Mouse (Mus musculus): ENCODE data around the gene Ralgapa1. TPM values are rescaled to one million over a fixed set of nuclear protein-coding genes. Genes with fewer than 3 reads are reported as not detected.

Gene Ralgapa1
- polyA plus RNA-seq, 1 experiment = 34.7 TPM

DNA sequence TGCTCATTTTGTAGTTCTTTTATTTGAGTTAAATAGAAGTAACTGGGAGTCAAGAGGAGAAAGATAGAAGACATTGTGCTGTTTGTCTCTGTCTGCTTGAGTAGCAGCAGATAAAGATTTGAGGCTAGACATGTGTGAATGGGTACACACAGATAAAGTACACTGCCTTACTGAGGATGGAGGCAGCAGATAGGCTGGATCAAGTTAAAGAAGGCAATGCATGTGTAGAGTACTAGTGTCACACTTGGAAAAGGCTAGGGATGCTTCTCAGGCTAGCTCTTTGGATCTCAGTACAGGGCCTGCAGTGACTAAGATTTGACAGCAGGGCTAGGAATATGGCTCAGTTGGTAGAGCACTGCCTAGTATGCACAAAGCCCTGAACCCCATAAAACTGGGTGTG is 29.7 kb upstream of the Ralgapa1 start:
- no peaks in the 10 kb centered on the region for H3K4me1 ChIP-seq (ENCODE audit: control insufficient read depth, insufficient read depth, low read length)
- no peaks in the 10 kb centered on the region; the same call in 1 of the 2 replicates for H3K36me3 ChIP-seq (ENCODE audit: control insufficient read depth, insufficient read depth, low read length, poor library complexity, severe bottlenecking)
- no peak overlapping the region for H3K9ac ChIP-seq (ENCODE audit: low read depth, poor library complexity, severe bottlenecking)
- H3K27ac ChIP-seq (ENCODE audit: insufficient read depth, low read length) = no peak overlapping the region
- H3K4me3 ChIP-seq (ENCODE audit: low read depth, low read length) = no peak overlapping the region
- H3K27me3 ChIP-seq (ENCODE audit: control insufficient read depth, insufficient read depth, low read length, poor library complexity, severe bottlenecking) = no peaks in the 10 kb centered on the region
- H3K9me3 ChIP-seq (replicated peaks; ENCODE audit: control insufficient read depth, insufficient read depth, low read length, poor library complexity, severe bottlenecking) = 0 out of 2 replicates have a peak, but pooled peaks cover 4% of the 10 kb centered on the region
- TF ChIP-seq POLR2A (IDR thresholded peaks at IDR 0.05; ENCODE audit: insufficient read depth, low read length) (no peak), CTCF (IDR thresholded peaks at IDR 0.05; ENCODE audit: low read depth, low read length) (no peak), EP300 (IDR thresholded peaks at IDR 0.05; ENCODE audit: insufficient read depth, low read depth, low read length) (no peak)

DNA sequence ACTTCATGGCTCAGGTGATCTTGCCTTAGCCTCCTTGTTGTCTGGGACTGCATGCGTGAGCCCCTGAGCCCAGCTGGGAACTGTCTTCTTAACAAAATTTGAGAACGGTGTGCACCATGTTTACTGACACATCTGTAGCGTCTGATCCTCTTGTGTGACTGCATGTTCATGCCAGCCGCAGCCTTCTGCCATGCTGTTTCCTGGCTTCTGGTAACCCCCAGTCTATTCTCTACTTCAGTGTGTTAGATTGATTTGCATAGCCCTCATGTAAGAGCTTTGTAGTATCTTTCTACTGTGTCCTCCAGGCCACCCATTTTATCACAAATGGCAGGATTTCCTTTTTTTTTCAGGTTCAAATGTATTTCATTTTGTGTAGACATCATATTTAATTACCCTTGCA is 26.9 kb upstream of the Ralgapa1 start:
- H3K4me3 ChIP-seq (ENCODE audit: low read depth, low read length) = no peak overlapping the region
- H3K9ac ChIP-seq (ENCODE audit: low read depth, poor library complexity, severe bottlenecking) = no peak overlapping the region
- no peak overlapping the region for H3K27ac ChIP-seq (ENCODE audit: insufficient read depth, low read length)
- H3K4me1 ChIP-seq (ENCODE audit: control insufficient read depth, insufficient read depth, low read length) = no peaks in the 10 kb centered on the region
- no peaks in the 10 kb centered on the region; the same call in 1 of the 2 replicates for H3K36me3 ChIP-seq (ENCODE audit: control insufficient read depth, insufficient read depth, low read length, poor library complexity, severe bottlenecking)
- no peaks in the 10 kb centered on the region for H3K27me3 ChIP-seq (ENCODE audit: control insufficient read depth, insufficient read depth, low read length, poor library complexity, severe bottlenecking)
- H3K9me3 ChIP-seq (replicated peaks; ENCODE audit: control insufficient read depth, insufficient read depth, low read length, poor library complexity, severe bottlenecking) = 0 out of 2 replicates have a peak, but pooled peaks cover 4% of the 10 kb centered on the region
- TF ChIP-seq EP300 (IDR thresholded peaks at IDR 0.05; ENCODE audit: insufficient read depth, low read depth, low read length) (no peak), POLR2A (IDR thresholded peaks at IDR 0.05; ENCODE audit: insufficient read depth, low read length) (no peak), CTCF (IDR thresholded peaks at IDR 0.05; ENCODE audit: low read depth, low read length) (no peak)

DNA sequence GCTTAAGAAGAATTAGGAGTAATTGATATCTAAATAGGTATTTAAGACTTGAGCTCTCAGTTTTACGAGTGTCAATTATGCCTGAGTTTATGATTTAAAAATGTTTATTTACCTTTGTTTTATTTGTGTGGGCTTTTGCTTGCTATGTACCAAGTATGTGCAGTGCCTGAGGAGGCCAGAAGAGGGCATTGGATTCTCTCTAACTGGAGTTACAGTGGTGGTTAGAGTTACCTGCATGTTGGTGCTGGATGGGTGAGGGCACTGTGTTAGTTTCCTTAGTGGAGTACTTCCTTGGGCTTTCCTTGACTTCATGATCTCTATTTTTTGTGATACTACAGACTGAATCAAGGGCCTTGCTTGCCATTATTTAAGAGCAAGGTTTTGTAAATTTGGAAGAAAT is 25.8 kb upstream of the Ralgapa1 start:
- no peak overlapping the region for H3K27ac ChIP-seq (ENCODE audit: insufficient read depth, low read length)
- H3K27me3 ChIP-seq (ENCODE audit: control insufficient read depth, insufficient read depth, low read length, poor library complexity, severe bottlenecking) = no peaks in the 10 kb centered on the region
- no peak overlapping the region for H3K9ac ChIP-seq (ENCODE audit: low read depth, poor library complexity, severe bottlenecking)
- no peaks in the 10 kb centered on the region; the same call in 1 of the 2 replicates for H3K36me3 ChIP-seq (ENCODE audit: control insufficient read depth, insufficient read depth, low read length, poor library complexity, severe bottlenecking)
- no peak overlapping the region for H3K4me3 ChIP-seq (ENCODE audit: low read depth, low read length)
- H3K4me1 ChIP-seq (ENCODE audit: control insufficient read depth, insufficient read depth, low read length) = no peaks in the 10 kb centered on the region
- no peak for TF ChIP-seq POLR2A (IDR thresholded peaks at IDR 0.05; ENCODE audit: insufficient read depth, low read length)
- TF ChIP-seq EP300 (IDR thresholded peaks at IDR 0.05; ENCODE audit: insufficient read depth, low read depth, low read length) = no peak
- TF ChIP-seq CTCF (IDR thresholded peaks at IDR 0.05; ENCODE audit: low read depth, low read length) = peak; percentile 13
- 0 out of 2 replicates have a peak, but pooled peaks cover 4% of the 10 kb centered on the region for H3K9me3 ChIP-seq (replicated peaks; ENCODE audit: control insufficient read depth, insufficient read depth, low read length, poor library complexity, severe bottlenecking)

GRCm38 (mm10) chr12:55837495-55837894 is 16.5 kb upstream of the Ralgapa1 start:
- no peak overlapping the region for H3K4me3 ChIP-seq (ENCODE audit: low read depth, low read length)
- H3K9ac ChIP-seq (ENCODE audit: low read depth, poor library complexity, severe bottlenecking) = no peak overlapping the region
- H3K4me1 ChIP-seq (ENCODE audit: control insufficient read depth, insufficient read depth, low read length) = no peaks in the 10 kb centered on the region
- H3K27ac ChIP-seq (ENCODE audit: insufficient read depth, low read length) = no peak overlapping the region
- H3K36me3 ChIP-seq (ENCODE audit: control insufficient read depth, insufficient read depth, low read length, poor library complexity, severe bottlenecking) = no peaks in the 10 kb centered on the region
- TF ChIP-seq CTCF (IDR thresholded peaks at IDR 0.05; ENCODE audit: low read depth, low read length) (no peak), POLR2A (IDR thresholded peaks at IDR 0.05; ENCODE audit: insufficient read depth, low read length) (no peak), EP300 (IDR thresholded peaks at IDR 0.05; ENCODE audit: insufficient read depth, low read depth, low read length) (no peak)
- H3K27me3 ChIP-seq (ENCODE audit: control insufficient read depth, insufficient read depth, low read length, poor library complexity, severe bottlenecking) = no peaks in the 10 kb centered on the region
- no peaks in the 10 kb centered on the region for H3K9me3 ChIP-seq (replicated peaks; ENCODE audit: control insufficient read depth, insufficient read depth, low read length, poor library complexity, severe bottlenecking)

DNA sequence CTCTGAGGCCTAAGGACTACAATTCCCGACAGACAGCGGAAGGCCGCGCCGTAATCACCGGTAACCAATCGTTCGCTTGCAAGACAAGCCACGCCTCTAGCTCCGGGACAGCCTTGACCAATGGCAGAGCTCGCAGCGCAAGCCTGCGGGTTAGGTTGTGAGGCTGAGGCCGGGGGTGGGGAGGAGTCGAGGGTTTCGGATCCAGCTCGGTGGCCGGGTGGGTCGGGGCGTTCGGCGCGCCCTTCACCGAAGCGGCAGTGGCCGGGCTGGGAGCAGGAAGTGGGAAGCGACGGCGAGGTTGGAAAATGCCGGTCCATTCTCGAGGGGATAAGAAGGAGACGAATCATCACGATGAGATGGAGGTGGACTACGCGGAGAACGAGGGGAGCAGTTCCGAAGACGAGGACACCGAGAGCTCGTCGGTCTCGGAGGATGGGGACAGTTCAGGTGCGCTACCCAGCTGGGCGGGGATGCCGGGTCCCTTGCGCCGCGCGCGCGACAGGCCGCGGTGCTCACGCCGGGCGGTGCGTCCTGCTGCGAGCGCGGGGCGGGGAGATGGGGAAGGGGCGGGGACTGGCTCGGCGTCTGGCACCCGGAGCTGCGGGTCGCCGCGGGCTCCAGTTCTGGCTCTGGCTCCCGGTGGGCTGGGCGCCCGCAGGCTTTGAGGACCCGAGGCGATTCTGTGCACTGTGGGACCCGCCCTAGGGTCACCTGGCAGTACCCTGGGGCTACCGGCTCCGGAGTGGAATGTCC is 15.4 kb upstream of the Ralgapa1 start, which contains the start of gene Brms1l:
TSS of gene Brms1l (plus strand) at position 126 of the 753 bp plus-strand sequence.
- H3K4me1 ChIP-seq (ENCODE audit: control insufficient read depth, insufficient read depth, low read length) = no peaks in the 10 kb centered on the region
- H3K9ac ChIP-seq (ENCODE audit: low read depth, poor library complexity, severe bottlenecking) = peak within 1 kb of the TSS; percentile 64
- peak within 1 kb of the TSS; percentile 66 for H3K27ac ChIP-seq (ENCODE audit: insufficient read depth, low read length)
- H3K36me3 ChIP-seq (ENCODE audit: control insufficient read depth, insufficient read depth, low read length, poor library complexity, severe bottlenecking) = no peaks in the 10 kb centered on the region
- H3K27me3 ChIP-seq (ENCODE audit: control insufficient read depth, insufficient read depth, low read length, poor library complexity, severe bottlenecking) = no peaks in the 10 kb centered on the region
- peak within 1 kb of the TSS; percentile 91 for H3K4me3 ChIP-seq (ENCODE audit: low read depth, low read length)
- no peaks in the 10 kb centered on the region for H3K9me3 ChIP-seq (replicated peaks; ENCODE audit: control insufficient read depth, insufficient read depth, low read length, poor library complexity, severe bottlenecking)
- TF ChIP-seq EP300 (IDR thresholded peaks at IDR 0.05; ENCODE audit: insufficient read depth, low read depth, low read length) = no peak
- peak; percentile 59 for TF ChIP-seq POLR2A (IDR thresholded peaks at IDR 0.05; ENCODE audit: insufficient read depth, low read length)

- no peak overlapping the region; the same call in 1 of the 2 replicates for H3K27ac ChIP-seq (ENCODE audit: insufficient read depth, low read length)
- H3K4me3 ChIP-seq (ENCODE audit: low read depth, low read length) = peak overlapping the region; percentile 38
- H3K36me3 ChIP-seq (ENCODE audit: control insufficient read depth, insufficient read depth, low read length, poor library complexity, severe bottlenecking) = no peaks in the 10 kb centered on the region
- TF ChIP-seq CTCF (IDR thresholded peaks at IDR 0.05; ENCODE audit: low read depth, low read length) (no peak), POLR2A (IDR thresholded peaks at IDR 0.05; ENCODE audit: insufficient read depth, low read length) (no peak), EP300 (IDR thresholded peaks at IDR 0.05; ENCODE audit: insufficient read depth, low read depth, low read length) (no peak)
- no peaks in the 10 kb centered on the region for H3K4me1 ChIP-seq (ENCODE audit: control insufficient read depth, insufficient read depth, low read length)
- no peak overlapping the region; the same call in 1 of the 2 replicates for H3K9ac ChIP-seq (ENCODE audit: low read depth, poor library complexity, severe bottlenecking)
- H3K27me3 ChIP-seq (ENCODE audit: control insufficient read depth, insufficient read depth, low read length, poor library complexity, severe bottlenecking) = no peaks in the 10 kb centered on the region
- H3K9me3 ChIP-seq (replicated peaks; ENCODE audit: control insufficient read depth, insufficient read depth, low read length, poor library complexity, severe bottlenecking) = no peaks in the 10 kb centered on the region
Observed at GRCm38 (mm10) chr12:55835857-55836198, 14.9 kb upstream of the Ralgapa1 start.
